Mouse (Mus musculus) cerebellum, adult 2 months (tissue): ENCODE data around the gene Cebpa. TPM values are rescaled to one million over a fixed set of nuclear protein-coding genes. Genes with fewer than 3 reads are reported as not detected.

Experiments
- DNase-seq, 2 experiments: peaks; one replicate each; pipeline ENCODE4 v3.0.0; 2021
- H3K27ac ChIP-seq: fragments of 200-500 bp; 2 replicates; pipeline ENCODE4 v1.5.1; 2012; ENCODE audit warnings: low read length, control low read depth, inconsistent platforms; ENCODE audit not compliant: insufficient read depth
- H3K27me3 ChIP-seq: fragments of 200-500 bp; 2 replicates; pipeline ENCODE4 v1.6.1; 2012; ENCODE audit warnings: inconsistent platforms, mild to moderate bottlenecking, low read length, moderate library complexity; ENCODE audit not compliant: control insufficient read depth, insufficient read depth
- H3K4me1 ChIP-seq: fragments of 200-500 bp; 2 replicates; pipeline ENCODE4 v1.6.1; 2011; ENCODE audit warnings: low read length; ENCODE audit not compliant: control insufficient read depth, insufficient read depth
- H3K4me3 ChIP-seq: fragments of 200-500 bp; replicated peaks from 2 replicates; pipeline ENCODE3; 2011; ENCODE audit warnings: mild to moderate bottlenecking, low read depth, low read length, control low read depth; ENCODE audit not compliant: insufficient read depth
- CTCF ChIP-seq: fragments of 200-500 bp; IDR thresholded peaks from 2 replicates; pipeline ENCODE4 v1.5.1; 2011; ENCODE audit warnings: low read depth, mild to moderate bottlenecking, control low read depth, low read length, moderate library complexity, borderline replicate concordance; ENCODE audit not compliant: insufficient read depth
- POLR2A ChIP-seq: fragments of 200-500 bp; IDR thresholded peaks from 2 replicates; pipeline ENCODE4 v1.6.1; 2011; ENCODE audit warnings: low read length, control low read depth, borderline replicate concordance; ENCODE audit not compliant: insufficient read depth
- WGBS: fragments of 180-500 bp; shearing (Covaris S2); methylation state at CpG from one replicate; pipeline ENCODE4 v1.1.7; 2018; 5-methylcytosine and 5-hydroxymethylcytosine counted together
- polyA plus RNA-seq: library from polyadenylated mRNA; depleted of rRNA; stranded (reverse); fragments of >200 nt; gene quantifications from 2 replicates; pipeline ENCODE4 v1.2.3, GENCODE M21; 2012

The Cebpa gene
- polyA plus RNA-seq, 1 experiment, result 5.0 TPM

DNA sequence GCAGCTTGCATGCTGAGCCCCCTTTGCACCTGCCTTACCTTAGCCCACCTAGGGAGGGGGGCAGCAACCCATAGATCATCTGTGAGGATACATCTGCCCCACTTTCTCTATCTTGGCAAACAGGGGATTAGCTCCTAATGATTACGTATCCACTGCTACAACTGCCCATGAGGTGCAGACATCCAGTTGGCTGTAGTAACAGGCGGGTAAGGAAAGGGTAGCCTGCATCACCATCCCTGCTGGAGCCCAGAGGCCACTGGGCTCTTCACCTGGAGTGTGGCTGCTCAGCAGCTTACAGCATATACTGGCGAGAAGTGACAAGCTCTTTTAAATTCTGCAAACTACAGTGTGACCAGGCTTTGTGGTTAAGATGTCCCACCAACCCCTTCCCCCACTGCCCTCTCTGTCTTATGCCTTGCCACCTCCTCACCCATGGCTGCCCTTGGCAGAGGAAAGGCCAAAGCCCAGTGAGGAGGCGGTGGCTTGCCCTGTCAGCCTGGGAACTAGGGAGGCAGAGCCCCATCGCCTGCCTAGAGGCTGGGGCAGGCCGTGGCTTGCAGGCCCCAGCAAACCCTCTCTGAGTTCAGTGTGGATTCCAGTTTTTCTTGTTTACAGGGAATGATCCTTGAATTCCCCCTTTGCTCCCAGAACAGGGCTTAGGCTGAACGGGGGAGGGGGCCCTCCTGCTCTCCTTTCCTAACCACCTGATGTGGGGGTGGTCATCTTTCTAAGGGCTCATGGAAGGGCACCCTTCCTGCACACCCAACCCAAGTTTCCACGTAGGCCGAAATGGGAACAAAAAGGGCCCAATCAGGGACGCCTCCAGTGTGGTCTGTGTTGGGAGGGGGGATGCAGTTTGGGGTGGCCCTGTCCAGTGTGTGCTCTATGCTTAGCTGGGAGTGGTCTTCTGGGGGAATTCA lies 3.6 kb downstream of the Cebpa start:
- no peak overlapping the region for H3K27ac ChIP-seq
- TF ChIP-seq POLR2A (no peak), CTCF (no peak)
- H3K4me1 ChIP-seq, result no peaks in the 10 kb centered on the region
- H3K27me3 ChIP-seq, result no peaks in the 10 kb centered on the region; the same call in 1 of the 2 replicates
- DNase-seq, result no peak
- H3K4me3 ChIP-seq, result no peak overlapping the region
- WGBS, result 94% methylated on average over 10 of the region's 10 CpGs

DNA sequence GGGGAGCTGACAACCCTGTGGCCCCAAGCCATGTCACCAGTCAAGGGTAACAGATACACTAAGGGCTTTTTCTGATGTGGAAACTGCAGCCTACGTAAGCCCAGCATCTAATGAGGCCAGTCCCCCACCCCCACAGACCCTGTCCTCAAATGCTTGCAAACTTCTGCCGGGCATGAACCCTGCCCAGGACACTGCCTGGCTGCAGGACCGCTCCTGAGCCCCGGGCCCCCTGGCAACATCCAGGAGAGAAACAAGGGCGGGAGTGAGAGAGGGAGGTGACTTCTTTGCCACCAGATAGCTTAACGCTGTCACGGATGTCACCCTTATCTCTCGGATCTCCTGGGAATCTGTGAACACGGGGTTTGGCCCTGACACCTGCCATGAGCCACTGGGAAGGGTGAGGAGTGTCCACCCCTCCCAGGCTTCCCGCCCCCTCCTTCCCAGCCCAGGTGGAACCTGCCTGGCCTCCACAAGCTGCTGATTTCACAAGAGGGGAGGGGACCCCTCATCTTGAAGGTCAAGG lies 4.4 kb downstream of the Cebpa start:
- Histone ChIP-seq H3K4me3 (no peak overlapping the region), H3K27ac (no peak overlapping the region), H3K27me3 (no peaks in the 10 kb centered on the region; the same call in 1 of the 2 replicates), H3K4me1 (no peaks in the 10 kb centered on the region)
- no peak for TF ChIP-seq POLR2A
- no peak for TF ChIP-seq CTCF
- no peak for DNase-seq
- 75% methylated on average over 10 of the region's 10 CpGs for WGBS

DNA sequence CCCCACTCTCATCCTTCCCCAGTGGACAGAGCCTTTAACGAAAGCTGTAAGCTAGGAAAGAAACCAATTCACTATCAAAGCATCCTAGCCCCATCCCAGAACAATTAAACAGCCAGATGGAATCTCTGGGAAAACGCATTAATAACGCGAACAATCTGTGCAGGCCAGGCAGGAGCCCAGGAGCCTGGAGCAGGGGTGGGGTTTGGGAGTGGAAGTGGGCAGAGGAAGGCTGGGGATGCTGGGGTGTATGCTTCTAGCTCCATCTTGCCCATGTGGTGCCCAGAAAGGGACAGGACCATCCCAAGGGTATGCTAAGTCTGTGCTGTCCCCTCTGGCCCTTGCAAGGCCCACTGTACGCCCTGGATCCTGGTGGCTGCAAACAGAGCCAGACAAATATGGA lies 5.1 kb downstream of the Cebpa start:
- Histone ChIP-seq H3K27ac (no peak overlapping the region), H3K4me3 (no peak overlapping the region), H3K27me3 (no peaks in the 10 kb centered on the region; the same call in 1 of the 2 replicates), H3K4me1 (no peaks in the 10 kb centered on the region; the same call in 1 of the 2 replicates)
- no peak for DNase-seq
- 49% methylated on average over 5 of the region's 5 CpGs for WGBS
- TF ChIP-seq CTCF (no peak), POLR2A (no peak)

DNA sequence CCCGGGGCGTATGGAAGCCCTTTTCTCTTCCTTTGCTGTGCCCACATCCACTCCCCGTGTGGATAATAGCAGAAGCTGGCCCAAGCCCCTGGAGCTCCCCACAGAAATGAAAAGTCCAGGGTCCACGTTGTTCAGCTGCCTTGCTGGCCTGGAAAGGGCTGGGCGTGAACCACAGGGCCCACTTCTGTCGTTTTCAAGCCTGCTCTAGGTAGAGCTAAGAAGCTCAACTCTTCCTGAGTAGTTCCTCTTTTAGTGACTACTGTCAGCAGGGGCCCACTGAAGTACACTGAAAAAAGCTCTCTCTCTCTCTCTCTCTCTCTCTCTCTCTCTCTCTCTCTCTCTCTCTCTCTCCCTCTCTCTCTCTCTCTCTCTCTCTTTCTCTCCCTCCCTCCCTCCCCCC lies 5.7 kb downstream of the Cebpa start:
- DNase-seq, result no peak
- no peaks in the 10 kb centered on the region for H3K27me3 ChIP-seq
- H3K4me3 ChIP-seq, result no peak overlapping the region
- no peak overlapping the region for H3K27ac ChIP-seq
- H3K4me1 ChIP-seq, result no peaks in the 10 kb centered on the region; the same call in 1 of the 2 replicates
- WGBS, result 77% methylated on average over 6 of the region's 6 CpGs
- TF ChIP-seq POLR2A (no peak), CTCF (no peak)

DNA sequence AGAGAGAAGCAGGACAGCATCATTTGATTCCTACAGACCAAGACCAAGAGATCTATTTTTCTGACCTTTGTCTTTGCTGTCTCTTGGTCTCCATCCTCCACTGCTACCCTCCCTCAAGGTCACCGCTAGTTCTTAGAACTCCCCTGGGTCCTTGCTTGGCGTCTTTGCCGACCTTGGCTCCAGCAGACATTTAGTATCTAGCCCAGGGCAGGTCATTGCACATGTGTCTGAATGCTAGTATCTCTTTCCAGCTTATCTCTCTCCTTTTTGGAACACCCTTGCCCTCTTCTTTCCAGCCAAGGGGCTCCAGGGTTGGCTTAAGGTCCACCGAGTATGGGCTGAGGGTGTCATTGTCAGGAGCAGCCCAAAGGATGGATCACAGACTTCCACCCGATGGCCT lies 6.9 kb downstream of the Cebpa start:
- 74% methylated on average over 5 of the region's 5 CpGs for WGBS
- Histone ChIP-seq H3K4me1 (peaks cover 7% of the 10 kb centered on the region), H3K27ac (no peak overlapping the region), H3K27me3 (no peaks in the 10 kb centered on the region), H3K4me3 (no peak overlapping the region)
- no peak for TF ChIP-seq CTCF
- TF ChIP-seq POLR2A, result no peak
- DNase-seq, result no peak

DNA sequence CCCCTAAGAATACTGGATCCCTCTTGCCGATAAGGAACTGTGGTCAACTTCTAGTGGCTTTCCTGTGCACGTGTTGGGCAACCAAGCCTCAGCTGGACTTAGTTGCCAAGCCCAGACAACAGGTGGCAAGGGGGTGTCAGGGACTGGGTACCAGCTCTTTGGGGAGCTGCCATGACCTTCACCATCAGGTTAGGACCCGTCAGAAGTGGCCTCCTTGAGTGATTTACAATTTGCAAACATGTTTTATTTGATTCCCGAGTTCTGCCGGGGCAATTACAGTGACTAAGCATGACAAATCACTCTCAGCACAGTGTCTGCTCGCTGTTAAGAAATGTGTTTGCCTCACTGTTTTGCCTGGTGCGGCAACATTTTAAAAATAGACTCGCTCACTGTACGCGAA lies 7.9 kb downstream of the Cebpa start:
- no peaks in the 10 kb centered on the region for H3K27me3 ChIP-seq
- peaks cover 7% of the 10 kb centered on the region for H3K4me1 ChIP-seq
- no peak for DNase-seq
- no peak for TF ChIP-seq CTCF
- TF ChIP-seq POLR2A, result no peak
- H3K27ac ChIP-seq, result no peak overlapping the region
- H3K4me3 ChIP-seq, result no peak overlapping the region
- 59% methylated on average over 10 of the region's 10 CpGs for WGBS

DNA sequence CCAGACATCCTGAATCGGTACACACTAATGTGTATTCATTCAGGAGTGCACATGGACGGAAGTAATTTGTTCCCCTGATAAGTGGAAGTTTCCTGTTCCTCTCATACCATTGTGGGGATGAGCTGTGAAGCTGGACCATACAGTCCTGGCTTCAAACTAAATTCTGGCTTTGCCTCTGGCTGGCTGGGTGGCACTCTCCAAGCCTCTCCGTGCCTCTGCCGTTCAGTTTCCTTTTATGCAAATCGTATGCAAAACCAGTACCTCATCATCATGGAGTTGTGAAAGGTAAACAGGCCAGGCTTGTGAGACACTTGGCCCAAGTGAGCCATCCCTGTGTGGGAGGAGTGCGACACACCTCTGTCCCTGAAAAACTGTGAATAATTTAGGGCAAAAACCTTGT lies 8.6 kb downstream of the Cebpa start:
- no peak for DNase-seq
- TF ChIP-seq CTCF (no peak), POLR2A (no peak)
- no peak overlapping the region for H3K27ac ChIP-seq
- H3K27me3 ChIP-seq, result no peaks in the 10 kb centered on the region
- WGBS, result 65% methylated on average over 6 of the region's 6 CpGs
- H3K4me1 ChIP-seq, result peaks cover 7% of the 10 kb centered on the region
- H3K4me3 ChIP-seq, result no peak overlapping the region
